Mouse (Mus musculus): Measurements from ENCODE around the gene Gm5662.
"Not testable (repeated sequence)": the region's sequence is repeated elsewhere in the genome, so short reads cannot be mapped to it uniquely, and the experiment has no call there.

The Gm5662 gene

DNA sequence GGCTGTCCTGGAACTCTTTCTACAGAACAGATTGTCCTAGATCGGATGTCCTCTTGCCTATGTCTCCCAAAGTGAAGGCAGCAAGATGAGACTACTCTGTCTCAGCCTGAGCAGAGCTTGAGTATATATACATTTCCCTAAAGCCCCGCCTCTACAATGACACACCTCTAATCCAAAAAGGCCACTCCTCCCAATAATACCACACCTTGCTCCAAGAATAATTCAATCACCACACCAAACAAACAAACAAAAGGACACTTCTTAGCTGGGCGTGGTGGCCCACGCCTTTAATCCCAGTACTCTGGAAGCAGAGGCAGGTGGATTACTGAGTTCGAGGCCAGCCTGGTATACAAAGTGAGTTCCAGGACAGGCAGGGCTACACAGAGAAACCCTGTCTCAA, at the start of gene Gm5662:
TSS of gene Gm5662 (minus strand) at position 101 of the 400 bp plus-strand sequence.
- not testable (repeated sequence) for DNase-seq (ENCODE audit: low spot score)

- DNase-seq (ENCODE audit: low spot score): not testable (repeated sequence)
Measured at GRCm38 (mm10) chr12:88323926-88324325, 49.6 kb upstream of the Gm5662 start, which contains the start of gene Gm5039. Gene Gm5039 (minus strand): TSS chr12:88324026.

DNA sequence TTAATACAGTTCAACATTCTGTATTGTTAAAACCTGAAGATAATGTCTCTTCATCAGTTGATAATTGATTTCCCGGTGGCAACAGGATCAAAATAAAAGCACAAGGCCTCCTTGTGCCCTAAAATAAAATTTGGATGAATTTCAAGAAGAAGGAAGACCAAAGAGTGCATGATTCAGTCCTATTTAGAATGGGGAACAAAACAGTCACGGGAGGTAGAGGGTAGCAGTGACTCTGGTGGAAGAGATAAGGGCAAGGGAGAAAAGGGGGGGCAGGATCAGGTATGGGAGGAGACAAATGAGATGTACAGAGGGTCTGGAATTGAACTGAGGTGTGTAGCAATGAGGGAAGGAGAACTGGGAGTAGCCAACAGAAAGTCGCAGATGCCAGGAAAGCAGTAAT, 40.3 kb upstream of the Gm5662 start:
- DNase-seq (ENCODE audit: low spot score): no peak

- not testable (repeated sequence) for DNase-seq (ENCODE audit: low spot score)
Measured at GRCm38 (mm10) chr12:88297171-88297570, 22.9 kb upstream of the Gm5662 start.

DNA sequence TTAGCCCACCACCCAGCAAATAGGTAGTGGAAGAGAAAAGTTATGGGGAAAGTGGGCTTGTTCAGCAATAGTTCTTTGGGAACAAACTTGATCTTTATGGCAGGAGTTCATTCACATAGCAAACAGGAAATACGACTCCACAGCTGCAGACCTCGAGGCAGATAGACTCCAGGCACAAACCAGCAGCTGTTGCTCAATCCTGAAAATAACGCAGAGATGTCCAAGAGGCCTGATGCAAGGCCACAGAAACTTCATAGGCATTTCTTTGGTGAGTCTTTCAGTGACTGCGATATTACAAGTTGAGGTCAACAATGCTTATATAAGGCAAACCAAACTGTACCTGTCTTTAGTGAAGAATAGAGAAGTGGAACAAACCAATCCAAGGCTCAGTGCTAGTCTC, 18.8 kb upstream of the Gm5662 start:
- not testable (repeated sequence) for DNase-seq (ENCODE audit: low spot score)

- not testable (repeated sequence) for DNase-seq (ENCODE audit: low spot score)
Measured at GRCm38 (mm10) chr12:88285224-88285623, 10.9 kb upstream of the Gm5662 start.

GRCm38 (mm10) chr12:88257241-88257640, 17.1 kb downstream of the Gm5662 start:
- no peak for DNase-seq (ENCODE audit: low spot score)

GRCm38 (mm10) chr12:88255917-88256316, 18.4 kb downstream of the Gm5662 start:
- DNase-seq (ENCODE audit: low spot score): not testable (repeated sequence)

GRCm38 (mm10) chr12:88250000-88250399, 24.3 kb downstream of the Gm5662 start, which contains the start of gene Gm8332:
Gene Gm8332 (minus strand): TSS chr12:88250100.
- DNase-seq (ENCODE audit: low spot score): not testable (repeated sequence)

- DNase-seq (ENCODE audit: low spot score): not testable (repeated sequence)
Measured at GRCm38 (mm10) chr12:88245786-88246185, 28.5 kb downstream of the Gm5662 start.

DNA sequence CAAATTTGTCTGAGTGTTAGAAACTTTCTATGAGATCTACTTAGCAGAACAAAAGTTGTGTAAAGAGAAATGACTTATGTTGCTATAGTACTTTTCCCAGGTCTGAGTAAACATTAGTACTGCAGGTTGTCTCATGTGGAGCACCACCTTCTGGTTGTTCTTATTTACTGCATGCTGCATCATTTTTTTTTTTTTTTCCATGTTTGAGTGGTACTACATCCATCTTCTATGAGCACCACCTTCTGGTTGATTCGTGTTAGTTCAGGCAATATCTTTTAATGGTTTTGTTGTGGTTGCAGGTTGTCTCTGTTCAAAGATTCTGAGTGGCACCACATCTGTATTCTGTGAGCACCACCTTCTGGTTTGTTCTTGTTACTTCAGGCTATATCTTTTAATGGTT, 31.4 kb downstream of the Gm5662 start:
- not testable (repeated sequence) for DNase-seq (ENCODE audit: low spot score)

All from retina, embryonic 14.5 days (tissue).